Mouse (Mus musculus) myocyte (in vitro differentiated cells): ENCODE measurements around the gene Szrd1.

Experiments used
- CEBPB ChIP-seq: IDR thresholded peaks from 2 replicates; pipeline ENCODE4 v1.6.1; 2011; ENCODE audit warnings: mild to moderate bottlenecking, moderate library complexity; ENCODE audit not compliant: poor library complexity, insufficient read depth, severe bottlenecking
- E2F4 ChIP-seq: IDR thresholded peaks from one replicate; pipeline ENCODE4 v1.6.1; 2011; ENCODE audit warnings: mild to moderate bottlenecking, control low read depth, moderate library complexity; ENCODE audit not compliant: insufficient read depth
- MAX ChIP-seq: IDR thresholded peaks from one replicate; pipeline ENCODE4 v1.6.1; 2011; ENCODE audit warnings: low read depth, mild to moderate bottlenecking, control low read depth
- MYOG ChIP-seq, 3 experiments: IDR thresholded peaks; one replicate each; pipeline ENCODE4 v1.6.1; 2011; ENCODE audit warnings: control low read depth in 2 of 3, low read depth in 2 of 3, mild to moderate bottlenecking in 2 of 3; ENCODE audit not compliant: insufficient read length in 2 of 3, control insufficient read depth in 1 of 3, insufficient read depth in 1 of 3
- POLR2A ChIP-seq: IDR thresholded peaks from one replicate; pipeline ENCODE4 v1.6.1; 2011; ENCODE audit warnings: low read depth, mild to moderate bottlenecking, control low read depth, moderate library complexity; ENCODE audit not compliant: insufficient read length
- POLR2AphosphoS2 ChIP-seq: IDR thresholded peaks from one replicate; pipeline ENCODE4 v1.6.1; 2011; ENCODE audit warnings: low read depth, control low read depth; ENCODE audit not compliant: insufficient read length
- REST ChIP-seq: IDR thresholded peaks from one replicate; pipeline ENCODE4 v1.6.1; 2011; ENCODE audit warnings: mild to moderate bottlenecking, control low read depth, moderate library complexity; ENCODE audit not compliant: insufficient read depth, insufficient read length
- SRF ChIP-seq: IDR thresholded peaks from one replicate; pipeline ENCODE4 v1.6.1; 2011; ENCODE audit warnings: low read depth; ENCODE audit not compliant: control insufficient read depth, insufficient read length
- TCF12 ChIP-seq: IDR thresholded peaks from one replicate; pipeline ENCODE4 v1.6.1; 2011; ENCODE audit warnings: mild to moderate bottlenecking, control low read depth; ENCODE audit not compliant: poor library complexity, insufficient read depth, severe bottlenecking
- TCF3 ChIP-seq: IDR thresholded peaks from one replicate; pipeline ENCODE4 v1.6.1; 2011; ENCODE audit warnings: low read depth, control low read depth; ENCODE audit not compliant: insufficient read length
- USF1 ChIP-seq: IDR thresholded peaks from one replicate; pipeline ENCODE4 v1.6.1; 2011; ENCODE audit warnings: low read depth, mild to moderate bottlenecking, control low read depth, moderate library complexity

DNA sequence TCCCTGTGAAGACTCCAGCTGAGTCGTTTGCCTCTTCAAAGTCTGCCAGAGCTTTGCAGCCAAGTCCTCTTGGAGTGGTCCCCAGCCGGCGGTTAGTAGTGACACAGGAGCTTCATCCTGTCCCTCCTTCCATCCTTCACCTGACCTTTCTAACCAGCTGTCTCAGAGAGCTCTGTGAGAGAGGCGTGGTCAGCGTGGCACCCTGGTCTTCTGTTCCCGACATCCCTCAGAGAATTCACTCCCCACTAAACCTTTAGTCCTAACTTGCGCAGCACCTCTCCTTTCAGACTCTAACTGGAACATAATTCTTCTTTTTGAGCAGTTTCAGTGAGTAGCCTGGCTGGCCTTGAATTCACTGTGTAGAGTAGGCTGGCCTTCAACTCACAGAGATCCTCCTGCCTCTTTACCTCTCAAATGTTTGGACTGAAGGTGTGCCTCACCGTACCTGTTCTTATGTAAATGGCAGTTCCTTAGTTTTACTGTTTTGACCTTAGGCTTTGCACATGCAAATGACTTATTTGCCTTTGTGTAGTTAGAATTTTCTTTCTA, 26.2 kb upstream of the Szrd1 start:
- no peak for TF ChIP-seq CEBPB
- TF ChIP-seq POLR2A, result no peak
- no peak for TF ChIP-seq USF1
- TF ChIP-seq MYOG (IDR thresholded peaks at IDR 0.05; ENCODE audit: control insufficient read depth in 1 of 3, insufficient read depth in 1 of 3, insufficient read length in 2 of 3, low read depth in 2 of 3), result no peak
- no peak for TF ChIP-seq REST
- TF ChIP-seq E2F4, result no peak
- no peak for TF ChIP-seq POLR2AphosphoS2
- TF ChIP-seq TCF12, result no peak
- TF ChIP-seq TCF3, result no peak
- no peak for TF ChIP-seq SRF
- no peak for TF ChIP-seq MAX
